Mouse (Mus musculus): Measurements from ENCODE around the gene Ipo13. TPM values are rescaled to one million over a fixed set of nuclear protein-coding genes. Genes with fewer than 3 reads are reported as not detected.

Ipo13 gene
- polyA plus RNA-seq (2016; fragmentation: Nextera tagmentation; extraction: Ambion mirVana): 65.7 and 68.5 TPM in 2 replicates

DNA sequence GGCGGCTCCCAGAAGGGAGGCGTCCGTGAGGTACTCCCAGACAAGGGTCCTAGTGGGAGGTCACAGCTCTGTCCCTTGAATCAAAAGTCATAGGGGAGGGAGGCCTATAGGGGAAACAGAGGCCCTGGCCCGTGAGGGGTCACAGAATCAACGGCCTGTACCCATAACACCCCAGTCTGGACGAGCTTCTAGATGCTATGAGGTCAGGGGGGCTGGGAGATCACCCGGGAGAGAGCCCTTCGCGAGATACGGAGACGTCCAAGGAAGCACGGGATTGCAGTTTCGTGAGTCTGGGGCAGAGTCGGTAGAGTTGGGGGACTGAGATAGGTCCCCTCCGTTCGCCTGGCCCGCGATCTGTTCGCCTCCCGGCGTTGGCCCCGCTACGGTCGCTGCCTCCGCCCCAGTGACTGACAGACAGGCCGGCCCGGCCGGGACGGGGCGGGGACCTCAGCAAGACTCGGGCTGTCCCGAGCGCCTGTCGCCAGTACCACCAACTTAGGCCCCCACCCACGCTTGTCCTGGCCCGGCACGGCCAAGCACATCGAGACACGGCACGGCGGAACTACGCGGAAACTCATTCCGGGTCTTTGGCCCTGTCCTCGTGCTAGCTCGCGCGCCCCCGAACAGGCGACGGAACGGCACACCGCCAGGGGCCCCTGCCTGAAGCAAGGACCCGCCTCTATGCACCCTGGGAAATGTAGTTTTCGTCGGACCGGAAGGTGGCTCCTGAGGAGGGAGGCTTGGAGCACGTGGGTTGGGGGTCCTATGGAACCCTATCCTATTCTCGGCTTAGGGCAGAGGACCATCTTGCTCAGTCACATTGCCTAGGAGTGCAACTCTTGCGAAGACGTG, at the start of gene Ipo13:
Gene Ipo13 (minus strand): TSS at position 409 of the 852 bp plus-strand sequence.
- H3K27me3 ChIP-seq (replicated peaks): no peaks in the 10 kb centered on the region
- H3K27ac ChIP-seq: no peak within 1 kb of the TSS
- no peaks in the 10 kb centered on the region for H3K9me3 ChIP-seq
- H3K9ac ChIP-seq: peak within 1 kb of the TSS; percentile 90
- peak within 1 kb of the TSS; percentile 100 for H3K4me2 ChIP-seq (replicated peaks)
- WGBS: under 1% methylated on average over 61 of the region's 61 CpGs
- ATAC-seq (ENCODE audit: low FRiP score, low read depth): peak; percentile 95
- peak within 1 kb of the TSS; percentile 84 for H3K4me3 ChIP-seq
- peaks cover 38% of the 10 kb centered on the region for H3K4me1 ChIP-seq
- peaks cover 14% of the 10 kb centered on the region for H3K36me3 ChIP-seq

DNA sequence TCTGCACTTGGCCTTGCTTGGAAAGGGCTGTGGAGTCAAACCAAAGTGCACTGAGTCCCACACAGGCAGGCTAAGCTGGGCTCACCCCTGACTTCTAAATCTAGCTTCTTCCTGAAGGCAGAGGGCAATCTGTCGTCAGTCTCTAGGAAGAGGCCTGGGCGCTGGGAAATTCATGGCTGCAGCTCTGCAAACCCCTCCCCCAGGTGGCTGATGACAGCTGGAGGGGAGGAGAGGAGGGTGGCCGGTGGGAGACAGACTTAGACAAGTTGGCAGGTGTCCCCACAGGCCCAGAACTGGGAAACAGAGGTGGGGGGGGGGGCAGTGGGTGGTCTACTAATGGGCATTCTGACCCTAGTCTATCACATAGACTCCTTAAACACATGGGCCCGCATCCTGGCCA, 42.7 kb upstream of the Ipo13 start:
- Histone ChIP-seq H3K9ac (no peak overlapping the region), H3K27me3 (replicated peaks) (no peaks in the 10 kb centered on the region), H3K4me2 (replicated peaks) (no peak overlapping the region), H3K4me3 (no peak overlapping the region), H3K4me1 (peaks cover 3% of the 10 kb centered on the region; the same call in 1 of the 2 replicates), H3K36me3 (peaks cover 19% of the 10 kb centered on the region), H3K9me3 (0 out of 2 replicates have a peak, but pooled peaks cover under 1% of the 10 kb centered on the region), H3K27ac (no peak overlapping the region)
- 57% methylated on average over 4 of the region's 4 CpGs for WGBS
- no peak for ATAC-seq (ENCODE audit: low FRiP score, low read depth)

- no peak overlapping the region for H3K4me2 ChIP-seq (replicated peaks)
- H3K27ac ChIP-seq: no peak overlapping the region
- H3K9me3 ChIP-seq: 0 out of 2 replicates have a peak, but pooled peaks cover 6% of the 10 kb centered on the region
- H3K36me3 ChIP-seq: peaks cover 6% of the 10 kb centered on the region
- H3K4me3 ChIP-seq: no peak overlapping the region
- no peaks in the 10 kb centered on the region for H3K27me3 ChIP-seq (replicated peaks)
- ATAC-seq (ENCODE audit: low FRiP score, low read depth): no peak
- H3K4me1 ChIP-seq: peaks cover 11% of the 10 kb centered on the region
- H3K9ac ChIP-seq: no peak overlapping the region
- 87% methylated on average over 7 of the region's 7 CpGs for WGBS
Observed at GRCm38 (mm10) chr4:117947493-117947892, 32.7 kb upstream of the Ipo13 start.

- Histone ChIP-seq H3K4me1 (peaks cover 14% of the 10 kb centered on the region), H3K27me3 (replicated peaks) (no peaks in the 10 kb centered on the region), H3K9ac (no peak overlapping the region), H3K27ac (no peak overlapping the region), H3K36me3 (0 out of 2 replicates have a peak, but pooled peaks cover 2% of the 10 kb centered on the region), H3K9me3 (no peaks in the 10 kb centered on the region), H3K4me3 (no peak overlapping the region), H3K4me2 (replicated peaks) (no peak overlapping the region)
- ATAC-seq (ENCODE audit: low FRiP score, low read depth): no peak
- 85% methylated on average over 11 of the region's 11 CpGs for WGBS
Observed at GRCm38 (mm10) chr4:117946639-117947305, 32.0 kb upstream of the Ipo13 start.

- peaks cover 6% of the 10 kb centered on the region for H3K36me3 ChIP-seq
- peaks cover 14% of the 10 kb centered on the region for H3K4me1 ChIP-seq
- 3% methylated on average over 5 of the region's 5 CpGs for WGBS
- H3K9ac ChIP-seq: no peak overlapping the region
- H3K4me3 ChIP-seq: no peak overlapping the region
- no peak overlapping the region for H3K27ac ChIP-seq
- peak; percentile 44; the same call in 1 of the 2 replicates for ATAC-seq (ENCODE audit: low FRiP score, low read depth)
- H3K9me3 ChIP-seq: no peaks in the 10 kb centered on the region
- H3K27me3 ChIP-seq (replicated peaks): no peaks in the 10 kb centered on the region
- H3K4me2 ChIP-seq (replicated peaks): no peak overlapping the region
Observed at GRCm38 (mm10) chr4:117943317-117943716, 28.5 kb upstream of the Ipo13 start.

- WGBS: 98% methylated on average over 5 of the region's 5 CpGs
- H3K9ac ChIP-seq: no peak overlapping the region
- no peaks in the 10 kb centered on the region for H3K27me3 ChIP-seq (replicated peaks)
- H3K9me3 ChIP-seq: no peaks in the 10 kb centered on the region
- H3K4me2 ChIP-seq (replicated peaks): no peak overlapping the region
- no peak overlapping the region for H3K4me3 ChIP-seq
- H3K36me3 ChIP-seq: peaks cover 6% of the 10 kb centered on the region
- no peak for ATAC-seq (ENCODE audit: low FRiP score, low read depth)
- H3K4me1 ChIP-seq: no peaks in the 10 kb centered on the region
- no peak overlapping the region for H3K27ac ChIP-seq
Observed at GRCm38 (mm10) chr4:117936964-117937363, 22.2 kb upstream of the Ipo13 start.

DNA sequence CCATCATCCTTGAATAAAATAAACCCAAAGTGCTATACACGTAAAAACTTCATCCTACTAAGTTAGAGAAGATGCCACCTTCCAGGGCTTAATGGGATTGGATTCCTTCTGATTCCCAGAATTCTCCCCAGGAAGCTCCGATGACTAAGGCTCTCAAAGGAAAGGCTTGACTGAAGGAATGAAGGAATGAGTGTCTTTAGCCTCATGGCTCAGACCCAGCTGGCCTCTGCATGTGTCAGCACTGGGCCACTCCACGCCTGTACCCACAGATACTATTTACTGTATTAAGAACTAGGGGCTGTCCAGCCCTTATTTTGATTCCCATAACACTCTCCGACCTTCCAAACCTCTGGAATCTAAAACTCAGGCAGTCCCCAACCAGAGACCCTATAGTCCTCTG, 19.3 kb upstream of the Ipo13 start:
- Histone ChIP-seq H3K9me3 (no peaks in the 10 kb centered on the region), H3K36me3 (no peaks in the 10 kb centered on the region; the same call in 1 of the 2 replicates), H3K27ac (no peak overlapping the region), H3K4me3 (no peak overlapping the region), H3K27me3 (replicated peaks) (peaks cover 16% of the 10 kb centered on the region), H3K4me1 (peaks cover 10% of the 10 kb centered on the region), H3K4me2 (replicated peaks) (no peak overlapping the region), H3K9ac (no peak overlapping the region)
- no peak for ATAC-seq (ENCODE audit: low FRiP score, low read depth)
- WGBS: 91% methylated on average over 4 of the region's 4 CpGs

DNA sequence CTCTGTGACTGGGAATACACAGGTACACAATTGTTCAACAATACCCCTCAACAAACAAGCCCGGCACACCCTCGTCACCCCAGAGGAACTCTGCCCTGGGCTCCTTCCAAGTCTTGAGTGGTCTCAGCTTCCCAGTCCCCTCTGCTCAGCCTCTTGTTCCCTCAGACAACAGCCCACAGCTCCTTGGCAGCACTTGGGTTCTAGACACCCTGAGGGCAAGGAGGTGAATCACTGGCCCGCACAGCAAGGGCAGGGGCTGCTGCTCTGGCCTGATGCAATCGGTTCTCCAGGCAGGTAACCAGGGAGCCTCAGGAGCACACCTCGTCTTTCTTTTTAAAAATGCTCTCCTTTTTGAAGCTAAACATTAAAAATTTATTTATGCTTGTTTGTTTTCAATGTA, 18.4 kb upstream of the Ipo13 start:
- Histone ChIP-seq H3K9me3 (no peaks in the 10 kb centered on the region), H3K9ac (no peak overlapping the region), H3K27me3 (replicated peaks) (peaks cover 24% of the 10 kb centered on the region), H3K4me3 (no peak overlapping the region), H3K4me2 (replicated peaks) (no peak overlapping the region), H3K27ac (no peak overlapping the region), H3K36me3 (no peaks in the 10 kb centered on the region; the same call in 1 of the 2 replicates), H3K4me1 (peaks cover 16% of the 10 kb centered on the region)
- 90% methylated on average over 5 of the region's 5 CpGs for whole genome bisulfite sequencing
- no peak for ATAC-seq (ENCODE audit: low FRiP score, low read depth)

- H3K27ac ChIP-seq: no peak within 1 kb of the TSS
- H3K36me3 ChIP-seq: no peaks in the 10 kb centered on the region; the same call in 1 of the 2 replicates
- no peaks in the 10 kb centered on the region for H3K9me3 ChIP-seq
- H3K4me1 ChIP-seq: peaks cover 34% of the 10 kb centered on the region
- under 1% methylated on average over 33 of the region's 33 CpGs for WGBS
- peak within 1 kb of the TSS; percentile 62 for H3K4me2 ChIP-seq (replicated peaks)
- H3K4me3 ChIP-seq: peak within 1 kb of the TSS; percentile 31
- H3K9ac ChIP-seq: peak within 1 kb of the TSS; percentile 13; the same call in 1 of the 2 replicates
- H3K27me3 ChIP-seq (replicated peaks): peaks cover 55% of the 10 kb centered on the region
- ATAC-seq (ENCODE audit: low FRiP score, low read depth): no peak
Observed at GRCm38 (mm10) chr4:117929391-117929881, 14.6 kb upstream of the Ipo13 start, which contains the start of gene Artn. Gene Artn, minus strand, starts transcription at chr4:117929763.

- ATAC-seq (ENCODE audit: low FRiP score, low read depth): no peak; the same call in 1 of the 2 replicates
- no peaks in the 10 kb centered on the region; the same call in 1 of the 2 replicates for H3K36me3 ChIP-seq
- H3K27ac ChIP-seq: no peak overlapping the region
- H3K4me2 ChIP-seq (replicated peaks): peak overlapping the region; percentile 62
- H3K9ac ChIP-seq: 0 out of 2 replicates have a peak overlapping the region, but pooled peaks have one; percentile 5
- no peak overlapping the region for H3K4me3 ChIP-seq
- H3K4me1 ChIP-seq: peaks cover 34% of the 10 kb centered on the region
- H3K9me3 ChIP-seq: no peaks in the 10 kb centered on the region
- 4% methylated on average over 13 of the region's 13 CpGs for WGBS
- peaks cover 55% of the 10 kb centered on the region for H3K27me3 ChIP-seq (replicated peaks)
Observed at GRCm38 (mm10) chr4:117928699-117929241, 14.0 kb upstream of the Ipo13 start.

DNA sequence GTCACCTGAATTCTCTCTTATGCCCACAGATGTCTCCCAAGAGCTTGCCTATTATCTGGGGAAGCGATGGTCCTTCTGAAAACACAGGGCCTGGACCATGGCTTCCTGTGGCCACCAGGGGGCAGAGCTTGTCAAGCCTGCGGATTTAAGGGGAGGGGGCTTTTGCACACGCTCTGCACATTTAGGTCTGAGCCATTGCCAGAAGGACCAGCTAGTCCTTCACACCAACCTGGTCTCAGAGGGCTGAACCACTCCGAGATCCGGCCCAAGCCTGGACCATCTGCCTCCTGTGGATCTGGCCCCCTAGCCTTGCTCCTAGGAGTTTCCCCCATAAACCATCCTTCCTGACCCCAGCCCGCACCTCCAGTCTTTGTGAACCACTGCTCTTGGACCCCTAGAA, 13.4 kb upstream of the Ipo13 start:
- ATAC-seq (ENCODE audit: low FRiP score, low read depth): peak; percentile 35; the same call in 1 of the 2 replicates
- Histone ChIP-seq H3K4me1 (peaks cover 34% of the 10 kb centered on the region), H3K27ac (no peak overlapping the region), H3K27me3 (replicated peaks) (peaks cover 55% of the 10 kb centered on the region), H3K4me3 (no peak overlapping the region), H3K9ac (no peak overlapping the region), H3K4me2 (replicated peaks) (peak overlapping the region; percentile 62), H3K36me3 (no peaks in the 10 kb centered on the region; the same call in 1 of the 2 replicates), H3K9me3 (no peaks in the 10 kb centered on the region)
- 16% methylated on average over 6 of the region's 6 CpGs for WGBS
